Mouse (Mus musculus) heart, embryonic 12.5 days (tissue): Measurements from ENCODE around the gene Dnajc14. TPM values are rescaled to one million over a fixed set of nuclear protein-coding genes. Genes with fewer than 3 reads are reported as not detected.
A peak's percentile ranks its signal among the peaks of the same experiment; 100 is the strongest.

Experiments
- ATAC-seq: fragments of 200-750 bp; cut with Nextera tagmentation; 2 replicates; pipeline ENCODE4 v1.8.0; 2017; ENCODE audit warnings: moderate TSS enrichment, moderate library complexity; ENCODE audit not compliant: insufficient number of reproducible peaks, low FRiP score
- H3K27ac ChIP-seq: fragments of 300-500 bp; sonication (generic); 2 replicates; pipeline ENCODE4 v1.5.1; 2016; ENCODE audit warnings: mild to moderate bottlenecking, moderate library complexity; ENCODE audit not compliant: poor library complexity, severe bottlenecking
- H3K27me3 ChIP-seq: fragments of 300-500 bp; sonication (generic); replicated peaks from 2 replicates; pipeline ENCODE4 v1.6.1; 2016; ENCODE audit warnings: mild to moderate bottlenecking, moderate library complexity
- H3K36me3 ChIP-seq: fragments of 300-500 bp; sonication (generic); 2 replicates; pipeline ENCODE4 v1.6.1; 2016; ENCODE audit warnings: mild to moderate bottlenecking, moderate library complexity
- H3K4me1 ChIP-seq: fragments of 300-500 bp; sonication (generic); replicated peaks from 2 replicates; pipeline ENCODE4 v1.6.1; 2016; ENCODE audit warnings: mild to moderate bottlenecking
- H3K4me2 ChIP-seq: fragments of 300-500 bp; sonication (generic); 2 replicates; pipeline ENCODE4 v1.6.1; 2016; ENCODE audit warnings: mild to moderate bottlenecking, moderate library complexity
- H3K4me3 ChIP-seq: fragments of 300-500 bp; sonication (generic); 2 replicates; pipeline ENCODE4 v1.5.1; 2016; ENCODE audit warnings: mild to moderate bottlenecking
- H3K9ac ChIP-seq: fragments of 300-500 bp; sonication (generic); 2 replicates; pipeline ENCODE4 v1.6.1; 2016; ENCODE audit warnings: mild to moderate bottlenecking, moderate library complexity
- H3K9me3 ChIP-seq: fragments of 300-500 bp; sonication (generic); replicated peaks from 2 replicates; pipeline ENCODE4 v1.6.1; 2016; ENCODE audit warnings: mild to moderate bottlenecking, moderate library complexity
- WGBS: fragments of 180-500 bp; shearing (Covaris S2); methylation state at CpG from one replicate; pipeline ENCODE4 v1.1.7; 2016; 5-methylcytosine and 5-hydroxymethylcytosine counted together
- polyA plus RNA-seq: library from polyadenylated mRNA; unstranded; fragments of >200 nt; fragmentation: Nextera tagmentation; extraction: Ambion mirVana; gene quantifications from 2 replicates; pipeline ENCODE4 v1.2.1, GENCODE M21; 2016

Gene Dnajc14
- polyA plus RNA-seq, result 48.4 and 51.7 TPM in 2 replicates

DNA sequence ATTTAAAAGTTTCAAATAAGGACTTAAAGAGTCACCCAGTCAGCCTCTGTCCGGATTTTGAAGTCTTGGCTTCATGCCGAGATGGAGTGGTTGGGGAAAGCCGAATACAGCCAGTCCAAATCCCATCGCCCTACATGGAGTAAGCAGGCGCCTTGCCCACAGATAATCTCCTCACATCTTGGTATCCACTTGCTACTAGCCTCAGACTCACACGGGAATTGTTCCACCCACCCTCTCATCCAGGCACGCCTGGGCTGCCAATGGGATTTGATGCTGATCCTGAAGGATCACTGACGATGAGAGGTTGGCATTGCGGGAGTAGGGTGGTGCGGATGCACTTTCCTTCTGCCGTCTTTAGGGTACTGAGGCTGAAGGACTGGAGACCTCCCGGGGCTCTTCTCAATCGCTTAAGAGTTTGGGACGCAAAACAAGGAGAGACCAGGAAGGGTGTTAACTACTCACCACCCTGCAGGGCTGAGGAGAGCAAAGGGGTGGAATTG, at the start of gene Dnajc14:
Gene Dnajc14 (plus strand): TSS at position 292 of the 500 bp plus-strand sequence.
- peak within 1 kb of the TSS; percentile 85 for H3K4me2 ChIP-seq
- no peaks in the 10 kb centered on the region for H3K27me3 ChIP-seq
- H3K4me1 ChIP-seq, result peaks cover 45% of the 10 kb centered on the region
- H3K36me3 ChIP-seq, result peaks cover 46% of the 10 kb centered on the region
- H3K9ac ChIP-seq, result peak within 1 kb of the TSS; percentile 86
- ATAC-seq, result peak; percentile 15; the same call in 1 of the 2 replicates
- no peaks in the 10 kb centered on the region for H3K9me3 ChIP-seq
- peak within 1 kb of the TSS; percentile 77 for H3K4me3 ChIP-seq
- under 1% methylated on average over 14 of the region's 14 CpGs for WGBS
- peak within 1 kb of the TSS; percentile 96 for H3K27ac ChIP-seq

DNA sequence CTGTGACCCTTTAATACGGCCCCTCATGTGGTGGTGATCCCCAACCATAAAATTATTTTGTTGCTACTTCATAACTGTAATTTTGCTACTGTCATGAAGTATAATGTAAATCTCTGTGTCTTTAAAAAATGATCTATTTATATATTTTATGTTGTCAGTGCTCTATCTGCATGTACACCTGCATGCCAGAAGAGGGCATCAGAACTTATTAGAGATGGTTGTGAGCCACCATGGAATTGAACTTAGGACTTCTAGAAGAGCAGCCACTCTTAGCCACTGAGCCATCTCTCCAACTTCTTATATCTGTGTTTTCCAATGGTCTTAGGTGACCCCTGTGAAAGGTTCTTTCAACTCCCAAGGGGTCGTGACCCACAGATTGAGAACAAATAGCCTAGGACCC, 31.0 kb upstream of the Dnajc14 start:
- Histone ChIP-seq H3K36me3 (no peaks in the 10 kb centered on the region), H3K4me2 (no peak overlapping the region), H3K4me1 (no peaks in the 10 kb centered on the region), H3K9me3 (no peaks in the 10 kb centered on the region), H3K4me3 (no peak overlapping the region), H3K27me3 (no peaks in the 10 kb centered on the region), H3K9ac (no peak overlapping the region; the same call in 1 of the 2 replicates), H3K27ac (no peak overlapping the region)
- no peak for ATAC-seq
- WGBS, result 67% methylated on average over 2 of the region's 2 CpGs

DNA sequence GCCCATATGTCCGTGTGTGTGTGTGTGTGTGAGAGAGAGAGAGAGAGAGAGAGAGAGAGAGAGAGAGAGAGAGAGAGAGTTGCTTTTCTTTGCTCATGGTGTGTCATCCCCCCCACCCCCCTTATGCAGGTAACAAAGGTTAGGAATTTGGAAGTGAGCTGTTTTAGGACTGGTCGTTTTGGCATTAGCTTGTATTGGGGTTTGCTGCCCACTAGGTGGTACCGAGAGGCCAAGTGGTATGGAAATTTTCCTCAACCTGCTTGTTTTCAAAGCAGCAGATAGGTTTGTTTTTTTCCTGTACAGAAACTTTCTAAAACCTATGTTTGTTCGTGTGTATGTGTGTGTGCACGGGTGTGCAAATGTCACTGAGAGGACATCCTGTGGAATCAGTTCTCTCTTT, 30.2 kb upstream of the Dnajc14 start:
- Histone ChIP-seq H3K36me3 (no peaks in the 10 kb centered on the region), H3K9me3 (no peaks in the 10 kb centered on the region), H3K9ac (no peak overlapping the region), H3K27me3 (no peaks in the 10 kb centered on the region), H3K27ac (no peak overlapping the region), H3K4me3 (no peak overlapping the region), H3K4me1 (no peaks in the 10 kb centered on the region), H3K4me2 (no peak overlapping the region)
- 15% methylated on average over 5 of the region's 5 CpGs for WGBS
- no peak for ATAC-seq

- WGBS, result 82% methylated on average over 2 of the region's 2 CpGs
- no peaks in the 10 kb centered on the region for H3K9me3 ChIP-seq
- no peaks in the 10 kb centered on the region for H3K36me3 ChIP-seq
- no peaks in the 10 kb centered on the region for H3K27me3 ChIP-seq
- H3K4me3 ChIP-seq, result no peak overlapping the region
- no peak overlapping the region for H3K9ac ChIP-seq
- no peak overlapping the region for H3K4me2 ChIP-seq
- ATAC-seq, result no peak
- peak overlapping the region; percentile 88 for H3K27ac ChIP-seq
- no peaks in the 10 kb centered on the region for H3K4me1 ChIP-seq
Observed at GRCm38 (mm10) chr10:128778441-128778840, 25.4 kb upstream of the Dnajc14 start.

- WGBS, result 27% methylated on average over 8 of the region's 8 CpGs
- peak; percentile 88 for ATAC-seq
- H3K9ac ChIP-seq, result no peak overlapping the region
Observed at GRCm38 (mm10) chr10:128779011-128779795, 24.7 kb upstream of the Dnajc14 start.

DNA sequence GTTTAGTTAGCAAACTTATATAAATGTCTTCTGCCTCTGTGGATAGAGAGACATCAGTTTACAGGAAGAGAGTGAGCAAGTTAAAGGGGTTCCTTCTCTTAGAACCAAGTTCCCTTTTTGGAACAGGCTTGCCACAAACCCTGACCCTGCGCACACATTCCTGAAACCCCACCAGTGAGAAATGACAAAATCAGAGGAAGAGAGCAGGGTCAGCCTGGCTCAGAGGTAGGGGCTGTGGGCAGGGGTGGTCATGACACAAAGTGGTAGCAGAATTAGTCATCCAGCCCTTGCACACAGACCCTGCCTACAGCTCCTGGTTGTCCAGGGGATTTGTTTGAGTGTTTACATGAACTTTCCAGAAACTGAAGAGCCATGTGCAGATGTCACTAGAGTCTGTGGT, 23.7 kb upstream of the Dnajc14 start:
- H3K4me2 ChIP-seq, result no peak overlapping the region
- H3K27me3 ChIP-seq, result no peaks in the 10 kb centered on the region
- peaks cover 12% of the 10 kb centered on the region for H3K9me3 ChIP-seq
- no peaks in the 10 kb centered on the region for H3K36me3 ChIP-seq
- ATAC-seq, result no peak
- H3K4me1 ChIP-seq, result no peaks in the 10 kb centered on the region
- no peak overlapping the region for H3K27ac ChIP-seq
- H3K9ac ChIP-seq, result no peak overlapping the region
- 93% methylated on average over 1 of the region's 1 CpGs for WGBS
- H3K4me3 ChIP-seq, result no peak overlapping the region

More at GRCm38 (mm10) chr10:128779011-128779795, 24.7 kb upstream of the Dnajc14 start:
- no peaks in the 10 kb centered on the region for H3K27me3 ChIP-seq
- H3K4me3 ChIP-seq, result no peak overlapping the region
- H3K4me1 ChIP-seq, result no peaks in the 10 kb centered on the region
- H3K4me2 ChIP-seq, result no peak overlapping the region
- no peaks in the 10 kb centered on the region for H3K36me3 ChIP-seq
- peak overlapping the region; percentile 88 for H3K27ac ChIP-seq
- peaks cover 7% of the 10 kb centered on the region for H3K9me3 ChIP-seq

DNA sequence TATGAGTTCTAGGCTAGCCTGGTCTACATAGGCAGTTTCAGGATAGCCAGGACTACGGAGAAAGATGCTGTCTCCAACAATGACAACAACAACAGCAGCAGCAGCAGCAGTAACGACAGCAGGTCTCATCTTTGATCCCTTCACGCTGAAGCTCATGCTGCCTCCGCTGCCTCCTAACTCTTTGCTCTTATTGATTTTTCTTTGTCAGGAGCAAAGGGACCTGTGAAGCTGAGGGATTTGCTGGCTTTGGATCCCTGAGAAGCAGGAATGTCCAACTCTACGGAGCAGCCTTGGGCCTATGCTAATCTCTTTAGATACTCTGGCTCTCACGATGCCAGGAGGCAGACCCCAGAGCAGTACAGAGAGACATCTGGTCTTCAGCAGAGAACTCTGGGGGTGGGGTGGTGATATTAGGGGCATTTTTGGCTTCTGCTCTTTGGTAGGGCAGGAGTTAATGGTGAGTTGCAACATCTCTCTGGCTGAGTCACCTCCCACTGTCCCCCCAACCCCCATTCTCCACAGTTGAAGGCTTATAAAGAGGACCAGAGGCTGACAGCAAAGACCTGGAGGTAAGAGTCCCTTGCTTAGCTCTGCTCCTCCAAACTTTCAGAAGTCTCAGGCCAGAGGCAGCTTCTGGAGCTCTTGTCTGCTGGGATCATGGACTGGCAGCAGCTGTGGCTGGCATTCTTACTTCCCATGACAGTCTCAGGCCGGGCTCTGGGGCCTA, 13.3 kb upstream of the Dnajc14 start, which contains the start of gene Mmp19:
Gene Mmp19 (plus strand): TSS at position 513 of the 727 bp plus-strand sequence.
- Histone ChIP-seq H3K36me3 (no peaks in the 10 kb centered on the region), H3K27me3 (no peaks in the 10 kb centered on the region), H3K27ac (0 out of 2 replicates have a peak within 1 kb of the TSS, but pooled peaks have one; percentile 2), H3K4me3 (no peak within 1 kb of the TSS), H3K9me3 (no peaks in the 10 kb centered on the region), H3K4me1 (peaks cover 10% of the 10 kb centered on the region; the same call in 1 of the 2 replicates), H3K9ac (no peak within 1 kb of the TSS), H3K4me2 (0 out of 2 replicates have a peak within 1 kb of the TSS, but pooled peaks have one; percentile 15)
- WGBS, result 63% methylated on average over 7 of the region's 7 CpGs
- no peak; the same call in 1 of the 2 replicates for ATAC-seq

GRCm38 (mm10) chr10:128792041-128792440, 11.8 kb upstream of the Dnajc14 start:
- ATAC-seq, result no peak
- Histone ChIP-seq H3K27ac (no peak overlapping the region), H3K27me3 (no peaks in the 10 kb centered on the region), H3K4me1 (peaks cover 15% of the 10 kb centered on the region; the same call in 1 of the 2 replicates), H3K4me3 (no peak overlapping the region), H3K9ac (no peak overlapping the region), H3K36me3 (no peaks in the 10 kb centered on the region), H3K9me3 (no peaks in the 10 kb centered on the region), H3K4me2 (no peak overlapping the region)

DNA sequence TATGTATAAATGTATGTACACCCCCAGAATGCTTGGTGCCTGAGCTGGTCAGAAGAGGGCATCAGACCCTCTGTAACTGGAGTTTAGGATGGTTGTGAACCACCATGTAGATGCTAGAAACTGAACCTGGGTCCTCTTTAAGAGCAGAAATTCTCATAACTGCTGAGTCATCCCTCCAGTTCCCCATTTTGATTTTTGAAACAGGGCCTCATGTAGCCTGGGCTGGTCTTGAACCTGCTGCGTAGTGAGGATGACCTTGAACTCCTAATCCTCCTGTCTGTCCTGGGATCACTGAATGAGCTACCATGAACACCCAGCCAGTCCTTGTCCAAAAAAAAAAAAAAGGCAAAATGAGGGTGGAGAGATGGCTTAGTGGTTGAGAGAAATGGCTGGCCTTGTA, 10.6 kb upstream of the Dnajc14 start:
- no peak overlapping the region for H3K27ac ChIP-seq
- 93% methylated on average over 1 of the region's 1 CpGs for WGBS

GRCm38 (mm10) chr10:128794391-128794790, 9.5 kb upstream of the Dnajc14 start:
- Histone ChIP-seq H3K4me2 (no peak overlapping the region), H3K9ac (no peak overlapping the region), H3K4me3 (no peak overlapping the region), H3K9me3 (no peaks in the 10 kb centered on the region), H3K27me3 (no peaks in the 10 kb centered on the region), H3K27ac (no peak overlapping the region), H3K4me1 (peaks cover 15% of the 10 kb centered on the region; the same call in 1 of the 2 replicates), H3K36me3 (peaks cover 6% of the 10 kb centered on the region)
- ATAC-seq, result no peak
- WGBS, result 82% methylated on average over 5 of the region's 5 CpGs

More for the DNA sequence above, 10.6 kb upstream of the Dnajc14 start:
- Histone ChIP-seq H3K4me1 (peaks cover 15% of the 10 kb centered on the region; the same call in 1 of the 2 replicates), H3K36me3 (no peaks in the 10 kb centered on the region; the same call in 1 of the 2 replicates), H3K9me3 (no peaks in the 10 kb centered on the region), H3K4me3 (no peak overlapping the region), H3K4me2 (no peak overlapping the region), H3K27me3 (no peaks in the 10 kb centered on the region), H3K9ac (no peak overlapping the region)
- ATAC-seq, result no peak

DNA sequence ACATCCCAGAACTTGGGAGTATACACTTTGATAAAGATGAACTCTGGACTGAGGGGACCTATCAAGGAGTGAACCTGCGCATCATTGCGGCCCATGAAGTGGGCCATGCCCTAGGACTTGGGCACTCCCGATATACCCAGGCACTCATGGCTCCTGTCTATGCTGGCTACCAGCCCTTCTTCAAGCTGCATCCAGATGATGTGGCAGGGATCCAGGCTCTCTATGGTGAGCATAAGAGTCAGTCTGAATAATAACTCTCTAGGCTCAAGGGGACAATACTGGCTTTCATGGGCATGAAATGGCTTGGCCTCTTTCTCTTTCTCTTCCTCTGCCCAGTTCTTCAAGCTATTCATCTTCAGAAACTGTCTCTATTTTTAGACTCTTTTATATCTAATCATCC, 8.3 kb upstream of the Dnajc14 start:
- Histone ChIP-seq H3K36me3 (peaks cover 14% of the 10 kb centered on the region), H3K4me2 (no peak overlapping the region), H3K27me3 (no peaks in the 10 kb centered on the region), H3K4me1 (peaks cover 15% of the 10 kb centered on the region; the same call in 1 of the 2 replicates), H3K9me3 (no peaks in the 10 kb centered on the region), H3K4me3 (no peak overlapping the region), H3K27ac (no peak overlapping the region), H3K9ac (no peak overlapping the region)
- ATAC-seq, result no peak
- 94% methylated on average over 3 of the region's 3 CpGs for WGBS
